In genomic region chr11:96736361-96736760, GRCm38 (mm10) we compare ENCODE assay signal across 8 mouse cellular contexts. TPM values are rescaled to one million over a fixed set of nuclear protein-coding genes. Genes with fewer than 3 reads are reported as not detected.
DNase-seq lines count a peak whose midpoint lies in the region; ATAC-seq lines count a peak whose summit lies in the region.

No protein-coding gene starts in this region.

- peak; percentile 33; the same call in 1 of the 2 replicates for ATAC-seq in hindbrain, embryonic 15.5 days (ENCODE audit: low FRiP score, low read depth)

- DNase-seq in embryo, embryonic 11 days, result peak; percentile 20
- DNase-seq in embryo, embryonic 9.5 days (ENCODE audit: extremely low spot score), result no peak
- peak; percentile 77 for DNase-seq in cerebellum, adult 9-10 months
- peak; percentile 78 for DNase-seq in lung, postnatal 36 days
- no peak for DNase-seq in spleen, postnatal 4 days (ENCODE audit: low spot score in 2 of 2)
- no peak for DNase-seq in spleen, adult 18-20 months
- DNase-seq in frontal cortex, adult 2 months (ENCODE audit: extremely low spot score in 1 of 2, low spot score in 1 of 2), result no peak

- no peaks in the 10 kb centered on the region for H3K9me3 ChIP-seq in hindbrain, embryonic 15.5 days

- H3K4me3 ChIP-seq in hindbrain, embryonic 15.5 days, result no peak overlapping the region

- no peaks in the 10 kb centered on the region for H3K27me3 ChIP-seq in hindbrain, embryonic 15.5 days

- no peak overlapping the region for H3K9ac ChIP-seq in hindbrain, embryonic 15.5 days

- H3K36me3 ChIP-seq in hindbrain, embryonic 15.5 days, result no peaks in the 10 kb centered on the region

- peak overlapping the region; percentile 78 for H3K27ac ChIP-seq in hindbrain, embryonic 15.5 days (replicated peaks)

- H3K4me1 ChIP-seq in hindbrain, embryonic 15.5 days (replicated peaks), result peaks cover 46% of the 10 kb centered on the region

- 12% methylated on average over 11 of the region's 11 CpGs for WGBS in hindbrain, embryonic 15.5 days

- peak overlapping the region; percentile 53 for H3K4me2 ChIP-seq in hindbrain, embryonic 15.5 days

RNA-seq across cellular contexts. Expression of gene Snx11, which starts 41.0 kb away (rescaled TPM):
- polyA plus RNA-seq in hindbrain, embryonic 15.5 days (2015; fragmentation: Nextera tagmentation; extraction: Ambion mirVana), result 55.6 and 64.2 TPM in 2 replicates
- polyA plus RNA-seq in frontal cortex, adult 2 months (2012; rRNA removed), result 42.0 and 48.0 TPM in 2 replicates

RNA-seq across cellular contexts. Expression of gene Cbx1, which starts 52.6 kb away (rescaled TPM):
- 66.0 and 78.0 TPM in 2 replicates for polyA plus RNA-seq in hindbrain, embryonic 15.5 days (2015; fragmentation: Nextera tagmentation; extraction: Ambion mirVana)
- polyA plus RNA-seq in frontal cortex, adult 2 months (2012; rRNA removed), result 37.5 and 42.8 TPM in 2 replicates

Comparison
In these comparisons a context has a peak if more than half of its experiments do, and no peak if none do; other contexts are left out.
1. DNase-seq: peak in embryo, embryonic 11 days (single experiment), cerebellum, adult 9-10 months (single experiment) and lung, postnatal 36 days (single experiment); none in embryo, embryonic 9.5 days (single experiment), spleen, postnatal 4 days (0 of 2), spleen, adult 18-20 months (0 of 2) and frontal cortex, adult 2 months (0 of 2).